Mouse (Mus musculus): Measurements from ENCODE around the gene Stard13. TPM values are rescaled to one million over a fixed set of nuclear protein-coding genes. Genes with fewer than 3 reads are reported as not detected.

Gene Stard13
- total and polyA plus RNA-seq, 3 experiments: not detected

DNA sequence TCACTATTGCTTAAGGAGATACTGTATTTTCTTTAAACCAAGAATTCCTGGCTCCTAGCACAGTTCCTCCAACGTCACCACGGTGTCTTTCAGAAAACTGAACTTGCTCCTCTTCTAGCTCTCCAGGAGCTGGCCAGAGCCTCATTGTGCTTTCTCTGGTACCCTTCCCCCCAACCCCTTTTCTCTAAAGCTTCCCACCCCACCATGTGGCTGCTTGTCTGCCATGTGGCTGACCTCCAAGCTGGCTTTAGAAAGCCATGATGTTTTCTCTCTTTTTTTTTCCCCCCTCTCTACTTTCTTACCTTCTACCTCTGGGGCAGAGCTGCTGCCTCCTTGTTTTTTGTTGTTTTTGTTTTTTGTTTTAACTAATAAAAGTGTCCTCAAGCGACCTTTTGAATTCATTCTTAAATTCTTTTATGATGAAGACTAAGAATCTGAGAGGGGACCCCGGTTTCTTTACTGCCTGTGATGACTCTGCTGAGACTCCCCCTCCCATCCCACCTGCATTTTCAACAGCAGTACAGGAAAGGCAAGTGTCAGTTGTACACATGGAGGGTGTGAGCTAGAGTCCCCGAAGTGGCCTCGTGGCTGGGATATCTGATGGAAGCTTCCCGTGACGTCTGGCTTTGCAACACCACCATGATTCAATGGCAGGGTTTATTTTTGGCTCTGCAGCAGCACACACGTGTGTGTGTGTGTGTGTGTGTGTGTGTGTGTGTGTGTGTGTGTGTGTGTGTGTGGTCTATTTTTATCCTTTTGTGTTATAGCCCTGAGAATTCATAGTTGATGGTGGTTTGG is 198.7 kb downstream of the Stard13 start:
- no peak overlapping the region for H3K9ac ChIP-seq (ENCODE audit: control insufficient read depth, low read depth, low read length, poor library complexity, severe bottlenecking)
- H3K4me3 ChIP-seq (ENCODE audit: control insufficient read depth in 1 of 2, insufficient read depth in 1 of 2, low read depth in 2 of 2, low read length in 2 of 2): no peak overlapping the region
- no peak overlapping the region for H3K27ac ChIP-seq (ENCODE audit: control insufficient read depth, low read depth, low read length)
- H3K27me3 ChIP-seq (ENCODE audit: control insufficient read depth in 1 of 2, insufficient read depth in 2 of 2, low read length in 2 of 2): no peaks in the 10 kb centered on the region
- no peak for TF ChIP-seq MAZ (IDR thresholded peaks at IDR 0.05; ENCODE audit: low read depth, low read length)
- no peak for TF ChIP-seq TAL1 (IDR thresholded peaks at IDR 0.05; ENCODE audit: low read length)
- no peak for TF ChIP-seq TBP (IDR thresholded peaks at IDR 0.05; ENCODE audit: low read depth, low read length)
- TF ChIP-seq RAD21 (IDR thresholded peaks at IDR 0.05; ENCODE audit: low read depth, low read length): no peak
- TF ChIP-seq RCOR1 (IDR thresholded peaks at IDR 0.05; ENCODE audit: low read depth, low read length): no peak
- no peak for TF ChIP-seq POLR2A (IDR thresholded peaks at IDR 0.05; ENCODE audit: control insufficient read depth in 1 of 2, insufficient read depth in 1 of 2, low read depth in 1 of 2, low read length in 2 of 2, poor library complexity in 1 of 2)
- TF ChIP-seq UBTF (IDR thresholded peaks at IDR 0.05; ENCODE audit: borderline replicate concordance, insufficient read depth, low read depth, low read length): no peak
- TF ChIP-seq E2F4 (IDR thresholded peaks at IDR 0.05; ENCODE audit: borderline replicate concordance, low read depth, low read length): no peak
- TF ChIP-seq POLR2AphosphoS5 (IDR thresholded peaks at IDR 0.05; ENCODE audit: borderline replicate concordance, low read depth, low read length): no peak
- TF ChIP-seq CHD1 (IDR thresholded peaks at IDR 0.05; ENCODE audit: low read depth, low read length): no peak
- TF ChIP-seq MYC (IDR thresholded peaks at IDR 0.05; ENCODE audit: low read depth, low read length): no peak
- TF ChIP-seq NELFE (IDR thresholded peaks at IDR 0.05; ENCODE audit: low read depth, low read length): no peak
- TF ChIP-seq CTCF (IDR thresholded peaks at IDR 0.05 in 2 of 3, conservative IDR thresholded peaks at IDR 0.05 in 1 of 3; ENCODE audit: control insufficient read depth in 1 of 3, insufficient read depth in 1 of 3, low read depth in 2 of 3, low read length in 3 of 3, poor library complexity in 1 of 3, severe bottlenecking in 1 of 3): no peak
- no peaks in the 10 kb centered on the region for H3K4me1 ChIP-seq (ENCODE audit: control insufficient read depth in 1 of 2, insufficient read depth in 2 of 2, low read length in 2 of 2)
- no peaks in the 10 kb centered on the region for H3K79me2 ChIP-seq (ENCODE audit: control insufficient read depth, insufficient read depth, low read length, poor library complexity)
- H3K36me3 ChIP-seq (ENCODE audit: control insufficient read depth in 1 of 2, insufficient read depth in 2 of 2, low read length in 2 of 2): no peaks in the 10 kb centered on the region
- DNase-seq (ENCODE audit: low read depth, low spot score): no peak
- no peaks in the 10 kb centered on the region; the same call in 1 of the 2 replicates for H3K9me3 ChIP-seq (replicated peaks; ENCODE audit: insufficient read depth, low read length)

DNA sequence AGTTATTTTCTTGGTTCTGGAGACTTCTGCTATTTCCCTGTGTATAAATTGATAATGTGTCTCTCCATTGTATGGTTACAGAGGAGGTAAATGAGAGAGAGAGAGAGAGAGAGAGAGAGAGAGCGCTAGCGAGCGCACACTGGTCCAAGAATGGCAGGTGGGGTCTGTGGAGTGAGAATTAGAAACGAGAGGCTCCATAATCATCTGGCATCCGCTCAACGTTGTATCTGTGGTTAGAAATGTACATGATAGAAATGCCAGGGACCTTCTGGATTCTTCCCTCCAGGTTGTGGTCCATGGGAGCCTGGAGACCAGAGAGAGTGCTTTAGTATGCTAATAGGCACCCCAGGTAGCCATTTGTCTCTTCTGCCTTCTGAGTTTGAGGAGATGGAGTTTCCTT is 204.7 kb downstream of the Stard13 start:
- H3K79me2 ChIP-seq (ENCODE audit: control insufficient read depth, insufficient read depth, low read length, poor library complexity): no peaks in the 10 kb centered on the region
- H3K27ac ChIP-seq (ENCODE audit: control insufficient read depth, low read depth, low read length): no peak overlapping the region
- DNase-seq (ENCODE audit: low read depth, low spot score): no peak
- no peaks in the 10 kb centered on the region for H3K36me3 ChIP-seq (ENCODE audit: control insufficient read depth in 1 of 2, insufficient read depth in 2 of 2, low read length in 2 of 2)
- no peak overlapping the region for H3K4me3 ChIP-seq (ENCODE audit: control insufficient read depth in 1 of 2, insufficient read depth in 1 of 2, low read depth in 2 of 2, low read length in 2 of 2)
- no peak overlapping the region for H3K9ac ChIP-seq (ENCODE audit: control insufficient read depth, low read depth, low read length, poor library complexity, severe bottlenecking)
- TF ChIP-seq USF2 (IDR thresholded peaks at IDR 0.05; ENCODE audit: borderline replicate concordance in 1 of 2, insufficient read depth in 1 of 2, low read depth in 1 of 2, low read length in 2 of 2) (no peak), MEF2A (IDR thresholded peaks at IDR 0.05; ENCODE audit: extremely low read depth, insufficient replicate concordance, low read depth, low read length, poor library complexity, severe bottlenecking) (no peak), ZMIZ1 (IDR thresholded peaks at IDR 0.05; ENCODE audit: low read depth, low read length) (no peak)
- H3K27me3 ChIP-seq (ENCODE audit: control insufficient read depth in 1 of 2, insufficient read depth in 2 of 2, low read length in 2 of 2): no peaks in the 10 kb centered on the region
- H3K4me1 ChIP-seq (ENCODE audit: control insufficient read depth in 1 of 2, insufficient read depth in 2 of 2, low read length in 2 of 2): no peaks in the 10 kb centered on the region
- H3K9me3 ChIP-seq (replicated peaks; ENCODE audit: insufficient read depth, low read length): no peaks in the 10 kb centered on the region; the same call in 1 of the 2 replicates

All from MEL (cell line).